Mouse (Mus musculus) spleen, postnatal 10 days (tissue): ENCODE results near the gene Zbtb44.

Source experiments
- DNase-seq, 2 experiments: peaks; one replicate each; pipeline ENCODE4 v3.0.0; 2021 to 2022; ENCODE audit warnings: low spot score in 2 of 2

The Zbtb44 gene

GRCm38 (mm10) chr9:31115586-31115985, 85.1 kb downstream of the Zbtb44 start:
- DNase-seq = no peak

- no peak for DNase-seq
These were observed 86.6 kb downstream of the Zbtb44 start for GRCm38 (mm10) chr9:31117088-31117487.

- DNase-seq = no peak
These were observed 87.0 kb downstream of the Zbtb44 start for GRCm38 (mm10) chr9:31117488-31117887.

- no peak for DNase-seq
These were observed 88.3 kb downstream of the Zbtb44 start for GRCm38 (mm10) chr9:31118520-31119298.

- DNase-seq = no peak
These were observed 89.0 kb downstream of the Zbtb44 start for GRCm38 (mm10) chr9:31119405-31119804.

- DNase-seq = no peak
These were observed 89.6 kb downstream of the Zbtb44 start for GRCm38 (mm10) chr9:31119882-31120532.

GRCm38 (mm10) chr9:31120533-31120915, 90.1 kb downstream of the Zbtb44 start:
- DNase-seq = no peak

GRCm38 (mm10) chr9:31122464-31123030, 92.1 kb downstream of the Zbtb44 start:
- no peak for DNase-seq
